Mouse (Mus musculus): ENCODE results near the gene Lyrm1. TPM values are rescaled to one million over a fixed set of nuclear protein-coding genes. Genes with fewer than 3 reads are reported as not detected.

Gene Lyrm1
- polyA plus RNA-seq, 1 experiment from 2014 or later = 9.6 TPM

GRCm38 (mm10) chr7:119875776-119876440 lies 19.8 kb upstream of the Lyrm1 start:
- Histone ChIP-seq H3K9me3 (replicated peaks; ENCODE audit: control insufficient read depth, low read length) (no peaks in the 10 kb centered on the region), H3K4me2 (ENCODE audit: low read depth, low read length) (no peak overlapping the region), H3K9ac (ENCODE audit: low read length) (no peak overlapping the region), H3K4me3 (replicated peaks; ENCODE audit: low read length) (no peak overlapping the region), H3K36me3 (ENCODE audit: control insufficient read depth, insufficient read depth, low read length) (no peaks in the 10 kb centered on the region), H3K4me1 (ENCODE audit: control insufficient read depth, insufficient read depth, low read length) (no peaks in the 10 kb centered on the region), H3K27ac (ENCODE audit: low read length) (no peak overlapping the region), H3K27me3 (ENCODE audit: control insufficient read depth, insufficient read depth, low read length) (no peaks in the 10 kb centered on the region)
- 46% methylated on average over 3 of the region's 3 CpGs for WGBS
- no peak for ATAC-seq (ENCODE audit: insufficient read depth, low FRiP score)

- ATAC-seq (ENCODE audit: insufficient read depth, low FRiP score) = no peak; the same call in 1 of the 2 replicates
- WGBS = 90% methylated on average over 4 of the region's 4 CpGs
Observed at GRCm38 (mm10) chr7:119879171-119879570, 16.5 kb upstream of the Lyrm1 start.

GRCm38 (mm10) chr7:119880345-119880744 lies 15.3 kb upstream of the Lyrm1 start:
- H3K4me2 ChIP-seq (ENCODE audit: low read depth, low read length) = no peak overlapping the region
- no peaks in the 10 kb centered on the region for H3K4me1 ChIP-seq (ENCODE audit: control insufficient read depth, insufficient read depth, low read length)
- H3K36me3 ChIP-seq (ENCODE audit: control insufficient read depth, insufficient read depth, low read length) = no peaks in the 10 kb centered on the region
- no peaks in the 10 kb centered on the region for H3K27me3 ChIP-seq (ENCODE audit: control insufficient read depth, insufficient read depth, low read length)
- no peaks in the 10 kb centered on the region for H3K9me3 ChIP-seq (replicated peaks; ENCODE audit: control insufficient read depth, low read length)
- no peak overlapping the region for H3K27ac ChIP-seq (ENCODE audit: low read length)
- WGBS = 78% methylated on average over 5 of the region's 5 CpGs
- ATAC-seq (ENCODE audit: insufficient read depth, low FRiP score) = no peak
- H3K9ac ChIP-seq (ENCODE audit: low read length) = no peak overlapping the region
- no peak overlapping the region for H3K4me3 ChIP-seq (replicated peaks; ENCODE audit: low read length)

More at GRCm38 (mm10) chr7:119879171-119879570, 16.5 kb upstream of the Lyrm1 start:
- Histone ChIP-seq H3K4me2 (ENCODE audit: low read depth, low read length) (no peak overlapping the region), H3K4me3 (replicated peaks; ENCODE audit: low read length) (no peak overlapping the region), H3K9me3 (replicated peaks; ENCODE audit: control insufficient read depth, low read length) (no peaks in the 10 kb centered on the region), H3K9ac (ENCODE audit: low read length) (no peak overlapping the region), H3K27ac (ENCODE audit: low read length) (no peak overlapping the region), H3K4me1 (ENCODE audit: control insufficient read depth, insufficient read depth, low read length) (no peaks in the 10 kb centered on the region), H3K36me3 (ENCODE audit: control insufficient read depth, insufficient read depth, low read length) (no peaks in the 10 kb centered on the region), H3K27me3 (ENCODE audit: control insufficient read depth, insufficient read depth, low read length) (no peaks in the 10 kb centered on the region)

DNA sequence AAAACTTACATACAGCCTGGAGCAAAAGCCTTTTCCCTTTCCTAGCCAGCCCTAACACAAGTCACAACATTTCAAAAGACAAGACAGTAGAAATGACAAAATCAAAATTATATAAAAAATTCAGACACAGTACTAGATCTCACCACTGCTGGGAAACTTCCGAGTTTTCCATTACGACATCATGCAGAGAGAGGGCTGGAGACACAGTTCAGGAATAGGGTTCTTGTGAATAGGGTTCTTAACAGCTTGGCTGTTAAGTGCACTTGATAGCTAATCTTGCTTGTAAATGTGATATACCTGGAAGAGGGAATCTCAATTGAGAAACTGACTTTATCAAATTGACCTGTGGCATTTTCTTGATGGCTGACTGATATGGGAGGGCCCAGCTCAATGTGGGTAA lies 14.4 kb upstream of the Lyrm1 start:
- H3K9me3 ChIP-seq (replicated peaks; ENCODE audit: control insufficient read depth, low read length) = no peaks in the 10 kb centered on the region
- H3K4me2 ChIP-seq (ENCODE audit: low read depth, low read length) = no peak overlapping the region
- no peak overlapping the region for H3K9ac ChIP-seq (ENCODE audit: low read length)
- H3K4me1 ChIP-seq (ENCODE audit: control insufficient read depth, insufficient read depth, low read length) = no peaks in the 10 kb centered on the region
- H3K36me3 ChIP-seq (ENCODE audit: control insufficient read depth, insufficient read depth, low read length) = no peaks in the 10 kb centered on the region
- no peak for ATAC-seq (ENCODE audit: insufficient read depth, low FRiP score)
- no peaks in the 10 kb centered on the region for H3K27me3 ChIP-seq (ENCODE audit: control insufficient read depth, insufficient read depth, low read length)
- H3K27ac ChIP-seq (ENCODE audit: low read length) = no peak overlapping the region
- H3K4me3 ChIP-seq (replicated peaks; ENCODE audit: low read length) = no peak overlapping the region
- 88% methylated on average over 2 of the region's 2 CpGs for WGBS

DNA sequence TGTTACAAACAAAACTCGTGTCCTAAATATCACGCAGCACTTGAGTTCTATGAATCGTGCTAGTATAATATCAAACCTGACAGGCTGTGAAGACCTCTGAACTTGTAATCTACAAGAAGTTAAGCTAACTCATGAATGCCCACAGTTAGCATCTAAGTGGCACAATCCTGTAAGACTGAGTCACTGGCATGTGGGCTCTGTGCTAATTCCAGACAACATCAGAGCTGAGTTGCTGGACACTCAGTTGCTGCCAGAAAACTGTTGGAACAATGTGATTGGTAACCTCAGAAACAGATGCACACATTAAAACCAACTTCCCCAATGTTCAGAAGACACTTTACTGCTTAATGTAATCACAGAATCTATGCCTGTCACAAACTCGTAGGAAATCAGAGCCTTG lies 7.8 kb upstream of the Lyrm1 start:
- Histone ChIP-seq H3K4me1 (ENCODE audit: control insufficient read depth, insufficient read depth, low read length) (no peaks in the 10 kb centered on the region), H3K9me3 (replicated peaks; ENCODE audit: control insufficient read depth, low read length) (no peaks in the 10 kb centered on the region), H3K27ac (ENCODE audit: low read length) (no peak overlapping the region), H3K9ac (ENCODE audit: low read length) (no peak overlapping the region), H3K27me3 (ENCODE audit: control insufficient read depth, insufficient read depth, low read length) (no peaks in the 10 kb centered on the region), H3K4me2 (ENCODE audit: low read depth, low read length) (no peak overlapping the region), H3K36me3 (ENCODE audit: control insufficient read depth, insufficient read depth, low read length) (no peaks in the 10 kb centered on the region), H3K4me3 (replicated peaks; ENCODE audit: low read length) (no peak overlapping the region)
- 90% methylated on average over 4 of the region's 4 CpGs for WGBS
- ATAC-seq (ENCODE audit: insufficient read depth, low FRiP score) = no peak

DNA sequence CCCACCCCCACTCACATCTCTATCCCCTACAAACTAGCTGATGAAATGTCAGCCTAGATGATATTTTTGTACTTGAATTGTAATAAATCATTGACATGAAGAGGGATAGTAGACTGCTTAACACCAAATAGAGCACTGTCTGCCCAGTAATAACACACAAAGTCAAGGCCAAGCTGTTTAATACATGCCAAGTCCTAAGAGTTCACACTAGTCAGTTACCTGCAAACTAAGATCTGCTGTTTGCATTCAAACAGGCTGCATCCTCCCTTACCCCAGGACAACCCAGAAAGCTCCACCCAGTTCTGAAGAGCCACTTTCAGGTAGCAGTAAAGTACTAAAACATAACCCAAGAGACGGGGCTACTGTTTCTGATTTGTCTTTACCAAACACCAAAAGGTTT lies 3.5 kb upstream of the Lyrm1 start:
- Histone ChIP-seq H3K4me2 (ENCODE audit: low read depth, low read length) (no peak overlapping the region), H3K27ac (ENCODE audit: low read length) (no peak overlapping the region), H3K4me1 (ENCODE audit: control insufficient read depth, insufficient read depth, low read length) (peaks cover 8% of the 10 kb centered on the region), H3K4me3 (replicated peaks; ENCODE audit: low read length) (no peak overlapping the region), H3K9me3 (replicated peaks; ENCODE audit: control insufficient read depth, low read length) (no peaks in the 10 kb centered on the region), H3K36me3 (ENCODE audit: control insufficient read depth, insufficient read depth, low read length) (no peaks in the 10 kb centered on the region), H3K27me3 (ENCODE audit: control insufficient read depth, insufficient read depth, low read length) (no peaks in the 10 kb centered on the region), H3K9ac (ENCODE audit: low read length) (no peak overlapping the region)
- no peak for ATAC-seq (ENCODE audit: insufficient read depth, low FRiP score)
- 87% methylated on average over 1 of the region's 1 CpGs for WGBS

GRCm38 (mm10) chr7:119892742-119893141 lies 2.9 kb upstream of the Lyrm1 start:
- Histone ChIP-seq H3K4me1 (ENCODE audit: control insufficient read depth, insufficient read depth, low read length) (peaks cover 8% of the 10 kb centered on the region), H3K9me3 (replicated peaks; ENCODE audit: control insufficient read depth, low read length) (no peaks in the 10 kb centered on the region), H3K27ac (ENCODE audit: low read length) (no peak overlapping the region), H3K9ac (ENCODE audit: low read length) (no peak overlapping the region), H3K27me3 (ENCODE audit: control insufficient read depth, insufficient read depth, low read length) (no peaks in the 10 kb centered on the region), H3K4me2 (ENCODE audit: low read depth, low read length) (no peak overlapping the region), H3K36me3 (ENCODE audit: control insufficient read depth, insufficient read depth, low read length) (no peaks in the 10 kb centered on the region), H3K4me3 (replicated peaks; ENCODE audit: low read length) (no peak overlapping the region)
- 85% methylated on average over 4 of the region's 4 CpGs for WGBS
- ATAC-seq (ENCODE audit: insufficient read depth, low FRiP score) = no peak

DNA sequence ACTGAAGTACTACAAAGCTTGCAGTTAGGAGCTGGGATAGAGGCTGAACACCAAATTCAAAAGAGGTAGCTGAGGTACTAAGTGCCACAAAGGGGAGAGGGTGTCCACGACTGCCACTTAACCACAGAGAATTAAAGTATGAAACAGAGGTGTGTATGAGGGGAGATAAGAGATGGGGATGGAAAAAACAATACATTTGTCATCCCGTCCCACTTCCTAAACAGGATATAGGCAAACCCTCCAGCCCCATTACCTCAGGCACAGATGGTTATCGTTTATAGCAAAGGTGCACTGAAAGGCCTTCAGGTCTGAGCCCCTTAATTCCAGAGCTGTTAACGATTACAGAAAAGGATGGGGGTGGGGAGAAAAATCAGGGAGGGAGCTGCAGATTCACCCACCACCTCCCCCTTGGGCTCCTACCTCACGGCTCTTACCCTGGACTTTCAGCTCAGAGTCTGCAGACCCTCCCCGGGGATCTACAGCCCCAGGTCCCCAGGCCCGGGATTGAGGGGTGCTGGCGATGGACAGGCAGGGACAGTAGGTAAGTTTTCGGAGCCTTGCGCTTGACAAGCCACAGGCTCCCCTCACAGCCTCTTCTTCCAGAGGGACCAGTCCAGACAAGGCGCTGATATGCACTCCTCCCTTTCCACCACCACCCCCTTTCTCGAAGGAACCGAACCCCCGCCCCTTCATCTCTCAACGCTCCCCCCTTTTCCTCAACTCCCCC lies 680 bp upstream of the Lyrm1 start:
- peak; percentile 42 for ATAC-seq (ENCODE audit: insufficient read depth, low FRiP score)
- under 1% methylated on average over 15 of the region's 15 CpGs for WGBS
- no peaks in the 10 kb centered on the region for H3K27me3 ChIP-seq (ENCODE audit: control insufficient read depth, insufficient read depth, low read length)

GRCm38 (mm10) chr7:119897521-119898109 lies 2.0 kb downstream of the Lyrm1 start:
- ATAC-seq (ENCODE audit: insufficient read depth, low FRiP score) = no peak
- Histone ChIP-seq H3K9ac (ENCODE audit: low read length) (no peak overlapping the region), H3K4me3 (replicated peaks; ENCODE audit: low read length) (no peak overlapping the region), H3K36me3 (ENCODE audit: control insufficient read depth, insufficient read depth, low read length) (no peaks in the 10 kb centered on the region), H3K4me2 (ENCODE audit: low read depth, low read length) (no peak overlapping the region), H3K9me3 (replicated peaks; ENCODE audit: control insufficient read depth, low read length) (no peaks in the 10 kb centered on the region), H3K27ac (ENCODE audit: low read length) (no peak overlapping the region), H3K27me3 (ENCODE audit: control insufficient read depth, insufficient read depth, low read length) (no peaks in the 10 kb centered on the region), H3K4me1 (ENCODE audit: control insufficient read depth, insufficient read depth, low read length) (peaks cover 8% of the 10 kb centered on the region)
- 87% methylated on average over 8 of the region's 8 CpGs for WGBS

More for the DNA sequence above, 680 bp upstream of the Lyrm1 start:
- peak overlapping the region; percentile 68 for H3K27ac ChIP-seq (ENCODE audit: low read length)
- H3K4me2 ChIP-seq (ENCODE audit: low read depth, low read length) = peak overlapping the region; percentile 84
- peaks cover 8% of the 10 kb centered on the region for H3K4me1 ChIP-seq (ENCODE audit: control insufficient read depth, insufficient read depth, low read length)
- peak overlapping the region; percentile 93 for H3K9ac ChIP-seq (ENCODE audit: low read length)
- H3K36me3 ChIP-seq (ENCODE audit: control insufficient read depth, insufficient read depth, low read length) = no peaks in the 10 kb centered on the region
- H3K4me3 ChIP-seq (replicated peaks; ENCODE audit: low read length) = peak overlapping the region; percentile 86
- no peaks in the 10 kb centered on the region for H3K9me3 ChIP-seq (replicated peaks; ENCODE audit: control insufficient read depth, low read length)
